Mouse (Mus musculus) small intestine, adult 2 months (tissue): ENCODE measurements at regions not wholly inside any gene's neighbourhood (a gene's known extent, or its start where the extent isn't known, plus 50 kb on each side); places are given as distances from the start of the nearest gene placed in this dataset.

Source experiments
- H3K27ac ChIP-seq: fragments of 200-500 bp; 2 replicates; pipeline ENCODE4 v1.5.1; 2012; ENCODE audit warnings: low read depth, low read length, control low read depth, inconsistent platforms; ENCODE audit not compliant: insufficient read depth
- H3K27me3 ChIP-seq: fragments of 200-500 bp; 2 replicates; pipeline ENCODE4 v1.6.1; 2012; ENCODE audit warnings: mild to moderate bottlenecking, moderate library complexity, low read length, inconsistent platforms; ENCODE audit not compliant: control insufficient read depth, insufficient read depth
- H3K36me3 ChIP-seq: fragments of 200-500 bp; 2 replicates; pipeline ENCODE4 v1.6.1; 2012; ENCODE audit warnings: mild to moderate bottlenecking, low read length, control low read depth, inconsistent platforms; ENCODE audit not compliant: control insufficient read depth, insufficient read depth
- H3K4me1 ChIP-seq: fragments of 200-500 bp; 2 replicates; pipeline ENCODE4 v1.6.1; 2012; ENCODE audit warnings: low read length, inconsistent platforms, mixed read lengths; ENCODE audit not compliant: control insufficient read depth, insufficient read depth, insufficient read length
- H3K4me3 ChIP-seq: fragments of 200-500 bp; 2 replicates; pipeline ENCODE4 v1.5.1; 2012; ENCODE audit warnings: low read depth, mild to moderate bottlenecking, control low read depth, inconsistent platforms, low read length, moderate library complexity
- CTCF ChIP-seq: fragments of 200-500 bp; IDR thresholded peaks from 2 replicates; pipeline ENCODE4 v1.5.1; 2012; ENCODE audit warnings: low read depth, mild to moderate bottlenecking, control low read depth, inconsistent platforms, low read length, moderate library complexity, mixed read lengths; ENCODE audit not compliant: insufficient replicate concordance, insufficient read length; ENCODE audit errors: extremely low read depth
- POLR2A ChIP-seq: fragments of 200-500 bp; IDR thresholded peaks from 2 replicates; pipeline ENCODE4 v1.6.1; 2012; ENCODE audit warnings: low read depth, mild to moderate bottlenecking, control low read depth, inconsistent platforms, low read length, moderate library complexity
- WGBS: fragments of 180-500 bp; shearing (Covaris S2); methylation state at CpG from one replicate; pipeline ENCODE4 v1.1.7; 2018; 5-methylcytosine and 5-hydroxymethylcytosine counted together

GRCm38 (mm10) chr3:70160043-70160442, 152.6 kb downstream of the Otol1 start:
- Histone ChIP-seq H3K27ac (no peak overlapping the region), H3K27me3 (no peaks in the 10 kb centered on the region), H3K4me1 (no peaks in the 10 kb centered on the region), H3K36me3 (no peaks in the 10 kb centered on the region), H3K4me3 (no peak overlapping the region)
- TF ChIP-seq POLR2A: no peak
- no peak for TF ChIP-seq CTCF
- 75% methylated on average over 9 of the region's 9 CpGs for WGBS

GRCm38 (mm10) chr3:70171667-70172066, 164.3 kb downstream of the Otol1 start:
- no peaks in the 10 kb centered on the region for H3K27me3 ChIP-seq
- 51% methylated on average over 4 of the region's 4 CpGs for WGBS
- H3K27ac ChIP-seq: no peak overlapping the region
- H3K36me3 ChIP-seq: no peaks in the 10 kb centered on the region
- TF ChIP-seq CTCF (no peak), POLR2A (no peak)
- H3K4me3 ChIP-seq: no peak overlapping the region
- no peaks in the 10 kb centered on the region for H3K4me1 ChIP-seq

DNA sequence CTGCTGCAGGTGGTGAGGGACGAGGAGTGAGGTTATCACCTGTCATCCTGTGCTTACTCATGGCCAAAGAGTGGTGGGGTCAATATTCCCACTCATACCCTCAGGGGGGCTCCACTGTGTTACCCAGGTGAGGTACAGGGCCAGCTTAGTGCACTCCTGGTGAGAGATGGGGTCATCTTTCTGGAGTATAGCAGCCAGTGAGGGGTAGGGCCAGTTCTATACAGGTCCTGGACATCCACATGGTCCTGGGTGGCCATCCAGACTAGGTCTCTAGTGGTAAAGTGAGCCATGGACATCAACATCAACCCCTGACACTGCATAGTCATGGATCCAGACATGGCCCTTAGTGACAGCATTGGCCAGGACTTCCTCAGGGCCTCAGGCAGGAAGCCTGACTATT, 169.0 kb downstream of the Otol1 start:
- Histone ChIP-seq H3K4me1 (no peaks in the 10 kb centered on the region), H3K36me3 (no peaks in the 10 kb centered on the region), H3K4me3 (no peak overlapping the region), H3K27me3 (no peaks in the 10 kb centered on the region), H3K27ac (no peak overlapping the region)
- TF ChIP-seq CTCF (no peak), POLR2A (no peak)
- WGBS: 55% methylated on average over 1 of the region's 1 CpGs

GRCm38 (mm10) chr3:70181611-70182010, 174.2 kb downstream of the Otol1 start:
- Histone ChIP-seq H3K4me3 (no peak overlapping the region), H3K27me3 (no peaks in the 10 kb centered on the region), H3K4me1 (no peaks in the 10 kb centered on the region), H3K27ac (no peak overlapping the region), H3K36me3 (no peaks in the 10 kb centered on the region)
- TF ChIP-seq POLR2A (no peak), CTCF (no peak)
- 57% methylated on average over 3 of the region's 3 CpGs for WGBS

- H3K27ac ChIP-seq: no peak overlapping the region
- no peak overlapping the region for H3K4me3 ChIP-seq
- no peaks in the 10 kb centered on the region for H3K27me3 ChIP-seq
- no peaks in the 10 kb centered on the region for H3K36me3 ChIP-seq
- TF ChIP-seq CTCF (no peak), POLR2A (no peak)
- no peaks in the 10 kb centered on the region for H3K4me1 ChIP-seq
Observed at GRCm38 (mm10) chr3:70190741-70191140, 183.3 kb downstream of the Otol1 start.

DNA sequence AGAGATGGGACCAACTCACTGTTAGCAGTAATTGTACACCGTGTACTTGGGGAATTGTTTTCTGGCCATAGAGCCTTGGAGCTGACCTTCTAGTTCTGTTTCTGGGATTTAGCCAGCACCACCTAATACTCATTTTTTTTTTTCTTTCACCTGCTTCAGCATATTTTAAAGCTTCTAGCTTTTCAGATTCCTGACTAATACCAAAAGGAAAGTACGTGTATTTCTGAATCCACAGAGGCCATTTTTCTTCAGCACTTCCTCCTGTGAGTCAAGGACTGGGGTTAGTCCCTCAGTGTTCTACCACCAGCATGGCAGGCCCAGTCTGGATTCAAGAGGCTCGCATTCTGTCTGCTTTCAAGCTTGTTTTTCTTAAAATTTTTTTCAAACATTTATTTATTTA, 189.3 kb downstream of the Otol1 start:
- TF ChIP-seq POLR2A: no peak
- TF ChIP-seq CTCF: no peak
- 82% methylated on average over 3 of the region's 3 CpGs for WGBS
- Histone ChIP-seq H3K36me3 (no peaks in the 10 kb centered on the region), H3K4me1 (no peaks in the 10 kb centered on the region), H3K27me3 (no peaks in the 10 kb centered on the region), H3K27ac (no peak overlapping the region), H3K4me3 (no peak overlapping the region)

DNA sequence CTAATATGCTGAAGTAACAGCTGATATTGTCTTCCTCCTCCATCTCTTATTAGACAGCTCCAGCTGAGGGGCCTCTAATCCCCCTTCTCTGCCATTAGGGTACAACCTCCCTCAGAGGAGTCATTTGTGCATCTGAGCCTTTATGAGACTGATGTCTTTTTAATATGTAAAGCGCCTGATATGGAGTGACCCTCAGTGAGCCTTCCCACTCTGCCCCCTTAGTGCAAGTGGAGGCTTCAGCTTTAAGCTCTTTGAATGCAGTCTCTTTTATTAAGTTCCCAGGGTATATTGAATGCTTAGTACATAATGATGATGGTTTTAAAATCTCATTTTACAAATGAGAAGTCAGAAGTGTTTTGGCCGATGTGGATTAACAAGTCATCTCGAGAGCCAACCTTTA, 191.5 kb downstream of the Otol1 start:
- Histone ChIP-seq H3K27me3 (no peaks in the 10 kb centered on the region), H3K36me3 (no peaks in the 10 kb centered on the region), H3K4me1 (no peaks in the 10 kb centered on the region), H3K27ac (no peak overlapping the region), H3K4me3 (no peak overlapping the region)
- no peak for TF ChIP-seq CTCF
- TF ChIP-seq POLR2A: no peak
- 76% methylated on average over 3 of the region's 3 CpGs for WGBS
